Mouse (Mus musculus) megakaryocyte, embryonic 14.5 days (primary cell): Measurements from ENCODE around the gene Cracr2b.

ENCODE experiments used
- FLI1 ChIP-seq: IDR thresholded peaks from 2 replicates; pipeline ENCODE4 v1.6.1; 2012; ENCODE audit warnings: low read length, inconsistent platforms, mixed read lengths
- GATA1 ChIP-seq: IDR thresholded peaks from 3 replicates; pipeline ENCODE4 v1.6.1; 2012; ENCODE audit warnings: mixed read lengths, low read length, inconsistent platforms, borderline replicate concordance

DNA sequence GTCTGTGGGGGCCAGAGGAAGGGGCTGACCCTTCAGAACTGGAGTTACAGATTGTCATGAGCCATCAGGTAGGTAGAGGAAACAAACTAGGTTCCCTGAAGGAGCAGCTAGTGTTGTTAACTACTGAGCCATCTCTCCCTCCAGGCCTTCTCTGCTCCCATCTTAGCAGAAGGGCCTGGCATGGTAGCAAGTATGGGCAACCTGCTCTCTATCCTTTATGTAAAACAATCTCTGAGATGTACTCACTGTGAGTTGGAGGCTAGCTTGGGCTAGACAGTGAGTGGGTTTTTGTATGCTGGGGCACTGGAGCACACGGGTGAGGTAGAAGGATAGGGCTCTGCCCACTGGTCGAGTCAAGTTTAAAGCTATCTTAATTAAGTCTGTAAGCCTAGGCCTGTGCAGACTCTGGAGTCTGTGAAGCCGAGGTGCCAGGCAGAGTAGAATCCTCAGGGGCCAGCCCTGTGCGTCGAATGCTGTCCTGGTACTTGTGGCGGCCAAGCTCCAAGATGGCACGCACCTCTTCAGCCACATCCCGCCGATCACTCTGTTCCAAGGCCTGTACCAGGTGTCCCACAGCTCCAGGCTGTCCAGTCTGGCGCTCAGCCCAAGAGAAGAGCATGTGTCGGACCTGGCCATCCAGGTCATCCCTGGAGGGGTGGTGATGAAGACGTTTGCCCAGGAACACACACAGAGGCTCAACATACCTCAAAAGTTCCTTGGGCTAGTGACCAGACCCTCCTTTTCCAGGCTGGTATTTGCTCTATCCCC is 22.5 kb upstream of the Cracr2b start:
- TF ChIP-seq GATA1 (no peak), FLI1 (no peak)
